Mouse (Mus musculus): ENCODE results near the gene Doc2g. TPM values are rescaled to one million over a fixed set of nuclear protein-coding genes. Genes with fewer than 3 reads are reported as not detected.
"Not testable (repeated sequence)": the region's sequence is repeated elsewhere in the genome, so short reads cannot be mapped to it uniquely, and the experiment has no call there.

Doc2g gene
- 100 to 1,000 TPM; 255 to 281 (median 261) TPM for total RNA-seq (2022)

- DNase-seq (ENCODE audit: low spot score): no peak
These were observed at the start of gene Doc2g for GRCm38 (mm10) chr19:4003112-4003511. Gene Doc2g (plus strand): TSS chr19:4003313.

GRCm38 (mm10) chr19:3955033-3955432 is 48.1 kb upstream of the Doc2g start:
- DNase-seq (ENCODE audit: low spot score): no peak

GRCm38 (mm10) chr19:3955804-3956203 is 47.3 kb upstream of the Doc2g start:
- DNase-seq (ENCODE audit: low spot score): no peak

GRCm38 (mm10) chr19:3957296-3958036 is 45.6 kb upstream of the Doc2g start:
- not testable (repeated sequence) for DNase-seq (ENCODE audit: low spot score)

GRCm38 (mm10) chr19:3958470-3958869 is 44.6 kb upstream of the Doc2g start, which contains the start of gene Aldh3b3:
Gene Aldh3b3 (plus strand): TSS chr19:3958645.
- DNase-seq (ENCODE audit: low spot score): no peak

- no peak for DNase-seq (ENCODE audit: low spot score)
These were observed 44.1 kb upstream of the Doc2g start for GRCm38 (mm10) chr19:3959030-3959429.

GRCm38 (mm10) chr19:3960211-3960610 is 42.9 kb upstream of the Doc2g start:
- DNase-seq (ENCODE audit: low spot score): no peak

GRCm38 (mm10) chr19:3961805-3962204 is 41.3 kb upstream of the Doc2g start:
- DNase-seq (ENCODE audit: low spot score): not testable (repeated sequence)

GRCm38 (mm10) chr19:3962469-3962868 is 40.6 kb upstream of the Doc2g start:
- DNase-seq (ENCODE audit: low spot score): no peak

GRCm38 (mm10) chr19:3964030-3964429 is 39.1 kb upstream of the Doc2g start:
- DNase-seq (ENCODE audit: low spot score): no peak

GRCm38 (mm10) chr19:3966330-3967075 is 36.6 kb upstream of the Doc2g start:
- DNase-seq (ENCODE audit: low spot score): no peak

GRCm38 (mm10) chr19:3967258-3967657 is 35.9 kb upstream of the Doc2g start:
- no peak for DNase-seq (ENCODE audit: low spot score)

- DNase-seq (ENCODE audit: low spot score): no peak
These were observed 30.9 kb upstream of the Doc2g start, which contains the start of gene Aldh3b2 for GRCm38 (mm10) chr19:3972229-3972628. Gene Aldh3b2 (plus strand): TSS chr19:3972328.

GRCm38 (mm10) chr19:3974608-3975007 is 28.5 kb upstream of the Doc2g start:
- DNase-seq (ENCODE audit: low spot score): not testable (repeated sequence)

- DNase-seq (ENCODE audit: low spot score): no peak
These were observed 27.2 kb upstream of the Doc2g start for GRCm38 (mm10) chr19:3975866-3976265.

- peak; percentile 80 for DNase-seq (ENCODE audit: low spot score)
These were observed 22.8 kb upstream of the Doc2g start for GRCm38 (mm10) chr19:3980309-3980708.

- DNase-seq (ENCODE audit: low spot score): no peak
These were observed 22.2 kb upstream of the Doc2g start for GRCm38 (mm10) chr19:3980917-3981316.

GRCm38 (mm10) chr19:3983527-3984200 is 19.4 kb upstream of the Doc2g start:
- DNase-seq (ENCODE audit: low spot score): no peak

- peak; percentile 51 for DNase-seq (ENCODE audit: low spot score)
These were observed 17.8 kb upstream of the Doc2g start for GRCm38 (mm10) chr19:3985261-3985681.

- peak; percentile 87 for DNase-seq (ENCODE audit: low spot score)
These were observed 16.8 kb upstream of the Doc2g start, which contains the start of gene Acy3 for GRCm38 (mm10) chr19:3986334-3986733. Gene Acy3 (plus strand): TSS chr19:3986570.

- no peak for DNase-seq (ENCODE audit: low spot score)
These were observed 15.0 kb upstream of the Doc2g start for GRCm38 (mm10) chr19:3988066-3988465.

GRCm38 (mm10) chr19:3988750-3989149 is 14.4 kb upstream of the Doc2g start:
- DNase-seq (ENCODE audit: low spot score): no peak
